Mouse (Mus musculus): ENCODE data around the gene Larp4. TPM values are rescaled to one million over a fixed set of nuclear protein-coding genes. Genes with fewer than 3 reads are reported as not detected.
A peak's percentile ranks its signal among the peaks of the same experiment; 100 is the strongest.
"Not testable (repeated sequence)": the region's sequence is repeated elsewhere in the genome, so short reads cannot be mapped to it uniquely, and the experiment has no call there.

Gene Larp4
- 10 to 100 TPM; 52.3 to 56.8 TPM for total RNA-seq (2021)
- long read RNA-seq, experiment 1, full-length matches to known transcripts, result 3 of 10 reads
- long read RNA-seq, experiment 1, partial matches to known transcripts, result 0 of 10 reads
- long read RNA-seq, experiment 1, other reads (novel, unspliced or antisense), result 7 of 10 reads
- long read RNA-seq, experiment 2, full-length matches to known transcripts, result 3 of 11 reads
- long read RNA-seq, experiment 2, partial matches to known transcripts, result 0 of 11 reads
- long read RNA-seq, experiment 2, other reads (novel, unspliced or antisense), result 8 of 11 reads

- not testable (repeated sequence) for DNase-seq (ENCODE audit: low spot score in 2 of 2)
Measured at GRCm38 (mm10) chr15:99969765-99970164, at the start of gene Larp4. Larp4 (plus strand) TSS chr15:99970065.

GRCm38 (mm10) chr15:99931231-99931630, 38.6 kb upstream of the Larp4 start:
- no peak for DNase-seq (ENCODE audit: low spot score in 2 of 2)

GRCm38 (mm10) chr15:99934501-99934900, 35.4 kb upstream of the Larp4 start:
- DNase-seq (ENCODE audit: low spot score in 2 of 2), result no peak

GRCm38 (mm10) chr15:99936659-99937058, 33.2 kb upstream of the Larp4 start:
- no peak for DNase-seq (ENCODE audit: low spot score in 2 of 2)

GRCm38 (mm10) chr15:99937841-99938240, 32.0 kb upstream of the Larp4 start:
- no peak for DNase-seq (ENCODE audit: low spot score in 2 of 2)

GRCm38 (mm10) chr15:99940426-99940825, 29.4 kb upstream of the Larp4 start:
- no peak for DNase-seq (ENCODE audit: low spot score in 2 of 2)

- DNase-seq (ENCODE audit: low spot score in 2 of 2), result no peak
Measured at GRCm38 (mm10) chr15:99940970-99941630, 28.8 kb upstream of the Larp4 start.

- no peak for DNase-seq (ENCODE audit: low spot score in 2 of 2)
Measured at GRCm38 (mm10) chr15:99955324-99955723, 14.5 kb upstream of the Larp4 start.

GRCm38 (mm10) chr15:99965103-99965775, 4.6 kb upstream of the Larp4 start:
- DNase-seq (ENCODE audit: low spot score in 2 of 2), result no peak

GRCm38 (mm10) chr15:99966961-99967360, 2.9 kb upstream of the Larp4 start, which contains the start of gene Fam186a:
Fam186a (minus strand) TSS chr15:99967061.
- no peak for DNase-seq (ENCODE audit: low spot score in 2 of 2)

GRCm38 (mm10) chr15:99970606-99971005, 741 bp downstream of the Larp4 start:
- peak in 1 of 2 experiments; percentile 9 for DNase-seq (ENCODE audit: low spot score in 2 of 2)

- peak; percentile 95 to 96 for DNase-seq (ENCODE audit: low spot score in 2 of 2)
Measured at GRCm38 (mm10) chr15:99972361-99972988, 2.6 kb downstream of the Larp4 start.

GRCm38 (mm10) chr15:99972989-99973911, 3.4 kb downstream of the Larp4 start:
- peak; percentile 3 to 31 for DNase-seq (ENCODE audit: low spot score in 2 of 2)

GRCm38 (mm10) chr15:99974476-99975220, 4.8 kb downstream of the Larp4 start:
- no peak for DNase-seq (ENCODE audit: low spot score in 2 of 2)

GRCm38 (mm10) chr15:99976121-99976520, 6.3 kb downstream of the Larp4 start:
- DNase-seq (ENCODE audit: low spot score in 2 of 2), result not testable (repeated sequence)

GRCm38 (mm10) chr15:99979266-99979665, 9.4 kb downstream of the Larp4 start:
- no peak for DNase-seq (ENCODE audit: low spot score in 2 of 2)

GRCm38 (mm10) chr15:99979715-99980114, 9.8 kb downstream of the Larp4 start:
- no peak for DNase-seq (ENCODE audit: low spot score in 2 of 2)

GRCm38 (mm10) chr15:99993100-99993499, 23.2 kb downstream of the Larp4 start:
- DNase-seq (ENCODE audit: low spot score in 2 of 2), result no peak

GRCm38 (mm10) chr15:99997114-99997804, 27.4 kb downstream of the Larp4 start:
- DNase-seq (ENCODE audit: low spot score in 2 of 2), result no peak

All from layer of hippocampus, postnatal 14 days (tissue).